Mouse (Mus musculus) hindbrain, embryonic 11.5 days (tissue): ENCODE data around the gene Tmem221. TPM values are rescaled to one million over a fixed set of nuclear protein-coding genes. Genes with fewer than 3 reads are reported as not detected.

Source experiments
- ATAC-seq: fragments of 200-750 bp; cut with Nextera tagmentation; 2 replicates; pipeline ENCODE4 v1.8.0; 2017; ENCODE audit warnings: mild to moderate bottlenecking, moderate TSS enrichment, moderate library complexity; ENCODE audit not compliant: low FRiP score
- DNase-seq: peaks from one replicate; pipeline ENCODE4 v3.0.0-alpha.2; 2015; ENCODE audit warnings: low spot score
- H3K27ac ChIP-seq: fragments of 300-500 bp; sonication (generic); 2 replicates; pipeline ENCODE4 v1.5.1; 2014; ENCODE audit warnings: mild to moderate bottlenecking, low read depth, low read length
- H3K27me3 ChIP-seq: fragments of 300-500 bp; sonication (generic); 2 replicates; pipeline ENCODE4 v1.6.1; 2014; ENCODE audit warnings: mild to moderate bottlenecking, low read length, moderate library complexity, mixed read lengths; ENCODE audit not compliant: control insufficient read depth, insufficient read depth
- H3K36me3 ChIP-seq: fragments of 300-500 bp; sonication (generic); 2 replicates; pipeline ENCODE4 v1.6.1; 2014; ENCODE audit warnings: mild to moderate bottlenecking, low read length, moderate library complexity, mixed read lengths; ENCODE audit not compliant: control insufficient read depth, insufficient read depth
- H3K4me1 ChIP-seq: fragments of 300-500 bp; sonication (generic); replicated peaks from 2 replicates; pipeline ENCODE4 v1.6.1; 2014; ENCODE audit warnings: low read length, mixed read lengths; ENCODE audit not compliant: control insufficient read depth, insufficient read depth
- H3K4me2 ChIP-seq: fragments of 300-500 bp; sonication (generic); replicated peaks from 2 replicates; pipeline ENCODE4 v1.6.1; 2014; ENCODE audit warnings: mild to moderate bottlenecking, low read depth, low read length
- H3K4me3 ChIP-seq: fragments of 300-500 bp; sonication (generic); 2 replicates; pipeline ENCODE4 v1.5.1; 2014; ENCODE audit warnings: low read depth, low read length
- H3K9ac ChIP-seq: fragments of 300-500 bp; sonication (generic); 2 replicates; pipeline ENCODE4 v1.6.1; 2014; ENCODE audit warnings: low read depth, low read length
- H3K9me3 ChIP-seq: fragments of 300-500 bp; sonication (generic); 2 replicates; pipeline ENCODE4 v1.6.1; 2016; ENCODE audit warnings: low read length; ENCODE audit not compliant: control insufficient read depth
- WGBS: fragments of 180-500 bp; shearing (Covaris S2); extraction: QIAGEN DNeasy Blood & Tissue Kit; methylation state at CpG from one replicate; pipeline ENCODE4 v1.1.7; 2014; 5-methylcytosine and 5-hydroxymethylcytosine counted together
- polyA plus RNA-seq: library from polyadenylated mRNA; unstranded; fragments of >200 nt; fragmentation: Nextera tagmentation; extraction: Ambion mirVana; gene quantifications from 2 replicates; pipeline ENCODE4 v1.2.1, GENCODE M21; 2014

Gene Tmem221
- polyA plus RNA-seq, 1 experiment from 2014 or later: 0.28 TPM

DNA sequence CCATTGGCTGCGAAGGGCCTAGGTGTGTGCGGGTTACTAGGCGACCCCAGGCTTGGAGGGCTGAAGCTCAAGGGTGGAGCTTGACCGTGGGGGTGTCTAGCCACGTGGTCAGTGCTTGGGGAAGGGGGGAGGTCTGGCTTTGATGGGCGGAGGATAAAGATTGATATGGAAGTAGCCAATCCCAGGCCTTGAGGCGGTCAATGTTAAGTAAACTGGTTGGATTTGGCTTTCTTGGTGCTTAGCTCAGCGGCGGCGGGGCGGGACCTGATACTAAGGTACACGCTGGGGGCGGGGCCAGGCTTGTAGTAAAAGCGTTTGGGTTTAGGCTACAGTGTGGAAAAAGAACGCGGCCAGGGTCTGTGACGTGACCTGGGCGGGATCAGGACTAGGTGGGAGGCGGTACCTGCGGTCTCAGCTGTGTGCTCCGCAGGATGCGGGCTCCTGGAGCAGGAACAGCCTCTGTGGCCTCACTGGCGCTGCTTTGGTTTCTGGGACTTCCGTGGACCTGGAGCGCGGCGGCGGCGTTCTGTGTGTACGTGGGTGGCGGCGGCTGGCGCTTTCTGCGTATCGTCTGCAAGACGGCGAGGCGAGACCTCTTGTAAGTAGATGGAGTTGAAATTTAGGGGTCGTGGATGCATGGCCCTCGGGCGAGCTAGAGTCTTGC, 11.8 kb upstream of the Tmem221 start:
- DNase-seq (peak; percentile 88), ATAC-seq (peak; percentile 88)
- H3K4me2 ChIP-seq: peak overlapping the region; percentile 93
- H3K27ac ChIP-seq: peak overlapping the region; percentile 36; the same call in 1 of the 2 replicates
- H3K9me3 ChIP-seq: no peaks in the 10 kb centered on the region
- H3K4me1 ChIP-seq: peaks cover 11% of the 10 kb centered on the region; the same call in 1 of the 2 replicates
- WGBS: under 1% methylated on average over 41 of the region's 41 CpGs
- no peaks in the 10 kb centered on the region for H3K36me3 ChIP-seq
- peak overlapping the region; percentile 69 for H3K4me3 ChIP-seq
- H3K9ac ChIP-seq: peak overlapping the region; percentile 61
- H3K27me3 ChIP-seq: peaks cover 12% of the 10 kb centered on the region

DNA sequence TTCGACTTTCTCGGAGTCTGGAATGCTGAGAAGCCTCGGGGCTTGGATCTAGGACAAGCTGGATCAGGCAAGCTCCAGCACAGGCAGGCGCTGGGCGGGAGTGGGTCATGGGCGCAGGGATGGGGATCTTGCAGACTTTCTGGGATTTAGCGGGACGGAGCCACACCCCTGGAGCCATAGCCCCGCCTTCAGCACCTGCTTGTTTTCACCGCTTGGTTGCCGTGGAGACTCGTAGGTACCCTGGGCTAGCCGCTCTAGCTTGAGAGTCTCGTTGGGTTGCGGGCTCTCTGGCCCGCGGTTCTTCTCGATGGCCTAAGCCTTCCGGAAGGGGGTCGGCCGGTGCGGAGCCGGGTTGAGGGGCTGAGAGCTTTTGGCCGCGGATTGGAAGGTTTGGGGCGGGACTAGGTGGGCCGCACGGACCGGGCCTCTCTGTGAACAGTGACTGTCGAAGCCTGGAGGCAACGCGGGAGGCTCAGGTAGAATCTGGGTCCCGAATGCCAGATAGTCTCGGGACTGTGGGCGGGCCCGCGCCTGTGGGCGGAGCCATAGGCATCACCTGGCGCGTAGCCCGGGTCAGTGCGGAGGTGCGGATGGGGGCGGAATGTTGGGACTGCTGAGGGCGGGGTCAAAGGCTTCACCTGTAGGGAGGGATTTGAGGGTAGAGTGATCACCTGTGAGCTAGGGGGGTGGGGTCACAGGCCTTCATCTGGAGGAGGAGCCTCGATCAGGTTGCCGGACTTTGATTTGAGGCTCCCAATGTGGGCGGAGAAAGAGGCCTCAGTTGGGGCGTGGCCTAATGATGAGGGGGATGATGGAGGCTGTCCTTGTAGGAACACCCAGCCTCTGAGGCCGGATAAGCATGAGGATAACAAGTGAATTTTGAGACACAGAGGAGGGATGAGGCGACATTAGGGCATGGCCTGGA, 11.0 kb upstream of the Tmem221 start:
- under 1% methylated on average over 51 of the region's 51 CpGs for WGBS
- Histone ChIP-seq H3K4me1 (peaks cover 11% of the 10 kb centered on the region; the same call in 1 of the 2 replicates), H3K27ac (peak overlapping the region; percentile 36; the same call in 1 of the 2 replicates), H3K9me3 (no peaks in the 10 kb centered on the region), H3K27me3 (peaks cover 12% of the 10 kb centered on the region), H3K9ac (peak overlapping the region; percentile 47; the same call in 1 of the 2 replicates), H3K36me3 (no peaks in the 10 kb centered on the region), H3K4me2 (peak overlapping the region; percentile 93), H3K4me3 (peak overlapping the region; percentile 69)
- ATAC-seq: peak; percentile 85
- DNase-seq: peak; percentile 89

DNA sequence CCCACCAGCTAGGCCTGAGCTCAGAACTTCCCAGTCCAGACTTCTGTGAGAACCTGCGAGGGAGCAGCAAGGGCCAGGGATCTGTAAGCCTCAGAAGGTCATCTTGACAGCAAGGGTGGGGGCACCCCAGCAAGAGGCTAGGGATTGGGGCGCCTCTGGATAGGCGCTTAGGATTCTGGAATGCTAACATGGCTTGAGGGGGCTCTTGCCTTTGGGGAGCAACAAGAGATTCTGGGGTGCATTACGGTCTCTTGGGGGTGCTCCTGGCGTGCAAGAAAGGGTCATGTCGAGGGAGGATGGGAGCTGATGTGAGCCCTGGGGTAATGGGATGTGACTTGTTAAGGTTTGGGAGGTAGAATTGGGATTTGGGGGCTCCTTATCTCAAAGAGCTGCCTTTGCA, 10.3 kb upstream of the Tmem221 start:
- Histone ChIP-seq H3K9me3 (no peaks in the 10 kb centered on the region), H3K27ac (no peak overlapping the region), H3K4me3 (peak overlapping the region; percentile 69), H3K4me1 (peaks cover 11% of the 10 kb centered on the region; the same call in 1 of the 2 replicates), H3K36me3 (no peaks in the 10 kb centered on the region), H3K4me2 (peak overlapping the region; percentile 93), H3K9ac (peak overlapping the region; percentile 47; the same call in 1 of the 2 replicates), H3K27me3 (peaks cover 12% of the 10 kb centered on the region)
- 17% methylated on average over 6 of the region's 6 CpGs for WGBS
- DNase-seq (no peak), ATAC-seq (no peak)

DNA sequence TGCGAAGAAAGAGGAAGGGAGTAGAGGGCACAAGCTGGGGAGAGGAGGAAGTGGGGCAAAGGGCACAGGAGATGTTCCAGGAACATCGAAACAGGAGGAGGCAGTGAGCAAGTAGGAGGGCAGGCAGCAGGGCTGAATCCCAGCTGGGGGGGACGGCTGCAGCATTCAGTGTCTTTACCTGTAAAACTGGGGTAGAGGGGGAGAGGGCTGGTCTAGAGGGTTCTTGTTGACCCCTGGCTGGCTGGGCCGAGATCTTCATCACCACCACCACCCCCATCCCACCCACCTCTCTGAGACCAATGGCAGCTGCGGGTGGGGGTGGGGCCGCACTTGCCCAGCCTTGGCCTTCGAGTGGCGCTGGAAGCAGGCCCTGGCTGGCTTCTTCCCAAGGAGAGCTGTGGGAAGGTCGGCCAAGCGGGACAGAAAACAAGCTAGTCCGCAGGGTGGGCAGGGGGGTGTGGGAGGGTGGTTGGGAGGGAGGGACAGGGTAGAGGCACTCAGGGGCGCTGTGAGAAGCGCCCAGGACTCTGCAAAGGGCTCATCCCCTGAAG, 9.8 kb upstream of the Tmem221 start, which contains the start of gene Slc27a1:
Slc27a1 (plus strand) TSS at position 496 of the 551 bp plus-strand sequence.
- Histone ChIP-seq H3K4me1 (peaks cover 11% of the 10 kb centered on the region; the same call in 1 of the 2 replicates), H3K27me3 (peaks cover 14% of the 10 kb centered on the region), H3K4me3 (peak within 1 kb of the TSS; percentile 69), H3K9ac (peak within 1 kb of the TSS; percentile 47; the same call in 1 of the 2 replicates), H3K36me3 (no peaks in the 10 kb centered on the region), H3K9me3 (no peaks in the 10 kb centered on the region), H3K27ac (no peak within 1 kb of the TSS), H3K4me2 (peak within 1 kb of the TSS; percentile 93)
- ATAC-seq: no peak
- WGBS: 12% methylated on average over 13 of the region's 13 CpGs
- DNase-seq: no peak

DNA sequence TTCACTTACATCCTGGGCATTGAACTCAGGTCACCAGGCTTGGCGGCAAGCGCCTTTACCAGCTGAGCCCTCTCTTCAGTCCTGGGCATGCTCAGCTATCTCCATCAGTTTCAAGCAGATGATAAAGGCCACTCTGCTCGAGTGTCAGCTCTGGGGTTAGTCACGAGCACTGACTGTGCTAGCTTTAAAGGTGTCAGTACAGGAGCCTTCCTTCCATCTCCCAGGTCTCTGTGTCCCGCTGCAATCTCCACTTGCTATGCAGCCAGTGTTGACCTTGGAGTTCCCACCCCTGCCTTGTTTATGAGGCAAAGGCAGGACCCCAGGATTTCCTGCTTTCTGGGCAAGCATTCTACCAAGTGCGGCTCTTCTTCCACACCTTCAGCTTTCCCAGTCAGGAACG, 8.9 kb upstream of the Tmem221 start:
- ATAC-seq: no peak
- Histone ChIP-seq H3K4me1 (peaks cover 11% of the 10 kb centered on the region; the same call in 1 of the 2 replicates), H3K4me2 (no peak overlapping the region), H3K36me3 (no peaks in the 10 kb centered on the region), H3K4me3 (no peak overlapping the region), H3K9ac (no peak overlapping the region), H3K9me3 (no peaks in the 10 kb centered on the region), H3K27ac (no peak overlapping the region), H3K27me3 (peaks cover 22% of the 10 kb centered on the region)
- no peak for DNase-seq
- WGBS: 83% methylated on average over 7 of the region's 7 CpGs

DNA sequence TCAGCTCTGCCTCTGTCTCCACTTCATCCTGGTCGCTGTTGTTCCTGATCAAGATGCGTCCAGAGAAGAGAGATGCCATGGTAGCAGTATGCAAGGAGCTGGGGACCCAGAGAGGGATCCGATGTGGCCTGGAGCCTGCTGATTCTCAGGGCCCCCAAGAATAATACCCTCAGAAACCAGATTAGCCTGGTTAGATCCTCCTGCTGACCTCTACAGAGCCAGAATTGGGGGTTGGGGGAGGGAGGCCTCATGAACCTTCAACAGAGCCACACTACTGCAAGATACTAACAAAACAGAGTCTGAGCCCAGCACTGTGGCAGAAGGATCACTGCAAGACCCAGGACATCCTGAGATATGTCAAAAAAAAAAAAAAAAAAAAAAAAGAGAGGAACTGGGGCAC, 7.8 kb upstream of the Tmem221 start, which contains the start of gene Nxnl1:
Nxnl1 (minus strand) TSS at position 101 of the 400 bp plus-strand sequence.
- H3K27ac ChIP-seq: no peak within 1 kb of the TSS
- no peak within 1 kb of the TSS for H3K9ac ChIP-seq
- DNase-seq (no peak), ATAC-seq (no peak)
- peaks cover 33% of the 10 kb centered on the region for H3K27me3 ChIP-seq
- no peak within 1 kb of the TSS for H3K4me3 ChIP-seq
- no peaks in the 10 kb centered on the region for H3K36me3 ChIP-seq
- 65% methylated on average over 3 of the region's 3 CpGs for WGBS
- peaks cover 13% of the 10 kb centered on the region; the same call in 1 of the 2 replicates for H3K4me1 ChIP-seq
- no peak within 1 kb of the TSS for H3K4me2 ChIP-seq
- H3K9me3 ChIP-seq: no peaks in the 10 kb centered on the region

DNA sequence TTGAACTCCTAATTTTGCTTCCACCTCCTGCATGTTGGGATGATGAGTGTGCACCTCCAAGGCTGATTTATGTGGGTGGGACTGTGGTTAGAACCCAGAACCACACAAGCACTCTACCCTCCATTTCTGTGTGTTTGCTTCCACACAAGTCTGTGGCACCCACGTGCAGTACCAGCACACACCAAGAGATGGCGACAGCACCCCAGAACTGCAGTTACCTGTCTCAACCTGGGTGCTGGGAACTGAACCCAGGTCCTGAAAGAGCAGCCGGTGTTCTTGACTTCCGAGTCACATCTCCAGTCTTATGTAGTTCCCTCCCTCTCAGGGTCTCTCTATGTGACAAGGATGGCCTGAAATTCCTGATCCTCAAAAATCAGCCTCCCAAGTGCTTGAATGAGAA, 5.3 kb upstream of the Tmem221 start:
- ATAC-seq (no peak), DNase-seq (no peak)
- 0 out of 2 replicates have a peak, but pooled peaks cover 5% of the 10 kb centered on the region for H3K4me1 ChIP-seq
- H3K9me3 ChIP-seq: no peaks in the 10 kb centered on the region
- no peak overlapping the region for H3K9ac ChIP-seq
- no peak overlapping the region for H3K27ac ChIP-seq
- H3K27me3 ChIP-seq: peaks cover 50% of the 10 kb centered on the region
- no peak overlapping the region for H3K4me2 ChIP-seq
- no peak overlapping the region for H3K4me3 ChIP-seq
- WGBS: 87% methylated on average over 4 of the region's 4 CpGs
- no peaks in the 10 kb centered on the region for H3K36me3 ChIP-seq

DNA sequence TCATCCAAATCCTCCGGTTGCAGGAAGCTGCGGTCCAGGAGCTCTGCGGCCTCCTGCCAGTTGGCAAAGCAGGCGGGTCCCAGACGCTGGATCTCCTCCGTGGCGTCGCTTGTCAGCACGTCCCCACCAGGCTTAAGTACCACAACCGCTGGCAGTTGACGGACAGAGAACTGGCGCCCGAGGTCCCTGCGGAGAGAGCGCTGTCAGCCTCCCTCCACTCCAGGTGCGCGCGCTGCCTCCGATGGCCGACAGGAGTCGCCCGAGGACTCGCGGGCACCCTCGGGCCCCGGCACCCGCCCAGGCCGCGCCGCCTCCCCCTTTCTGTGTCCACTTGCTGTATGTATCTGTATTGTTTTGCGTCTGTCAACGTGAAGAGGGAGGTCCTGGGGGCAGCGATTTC, 4.1 kb upstream of the Tmem221 start:
- H3K36me3 ChIP-seq: no peaks in the 10 kb centered on the region
- peak overlapping the region; percentile 23 for H3K4me2 ChIP-seq
- H3K27me3 ChIP-seq: peaks cover 58% of the 10 kb centered on the region
- ATAC-seq (peak; percentile 53; the same call in 1 of the 2 replicates), DNase-seq (peak; percentile 77)
- peak overlapping the region; percentile 18 for H3K4me3 ChIP-seq
- H3K4me1 ChIP-seq: peaks cover 2% of the 10 kb centered on the region; the same call in 1 of the 2 replicates
- no peak overlapping the region for H3K9ac ChIP-seq
- no peaks in the 10 kb centered on the region for H3K9me3 ChIP-seq
- WGBS: 1% methylated on average over 33 of the region's 33 CpGs
- no peak overlapping the region for H3K27ac ChIP-seq
